Comparison of ENCODE assay signal across 8 mouse cellular contexts in genomic region chr12:54186926-54187623, GRCm38 (mm10). TPM values are rescaled to one million over a fixed set of nuclear protein-coding genes. Genes with fewer than 3 reads are reported as not detected.
DNase-seq lines count a peak whose midpoint lies in the region; ATAC-seq and TF ChIP-seq lines count a peak whose summit lies in the region.

No protein-coding gene starts in this region.

- no peak overlapping the region for H3K4me3 ChIP-seq in heart, adult 2 months
- no peak overlapping the region for H3K4me3 ChIP-seq in neural tube, embryonic 15.5 days (replicated peaks)
- H3K4me3 ChIP-seq in intestine, embryonic 14.5 days (ENCODE audit: low read depth, low read length): no peak overlapping the region

- TF ChIP-seq CTCF in heart, adult 2 months (IDR thresholded peaks at IDR 0.05): no peak

- 0 out of 2 replicates have a peak, but pooled peaks have one; percentile 39 for TF ChIP-seq EP300 in heart, adult 2 months (IDR thresholded peaks at IDR 0.05; ENCODE audit: insufficient read depth, low read depth, low read length)

- WGBS in heart, adult 2 months: 36% methylated on average over 14 of the region's 14 CpGs
- WGBS in neural tube, embryonic 15.5 days: 36% methylated on average over 14 of the region's 14 CpGs
- WGBS in intestine, embryonic 14.5 days: 49% methylated on average over 14 of the region's 14 CpGs

- no peak for TF ChIP-seq POLR2A in heart, adult 2 months (IDR thresholded peaks at IDR 0.05; ENCODE audit: insufficient read depth, low read depth, low read length)

- no peak for ATAC-seq in neural tube, embryonic 15.5 days (ENCODE audit: low FRiP score)
- ATAC-seq in intestine, embryonic 14.5 days (replicated peaks; ENCODE audit: low FRiP score, low TSS enrichment, low read depth): no peak

- H3K4me2 ChIP-seq in neural tube, embryonic 15.5 days: no peak overlapping the region
- no peak overlapping the region for H3K4me2 ChIP-seq in intestine, embryonic 14.5 days (ENCODE audit: low read length)

- intact Hi-C loops in heart, adult 2 months (cut with DNase I): no loop called here

- H3K27me3 ChIP-seq in heart, adult 2 months (ENCODE audit: control insufficient read depth, insufficient read depth, low read length): no peaks in the 10 kb centered on the region
- no peaks in the 10 kb centered on the region for H3K27me3 ChIP-seq in neural tube, embryonic 15.5 days (replicated peaks)
- H3K27me3 ChIP-seq in intestine, embryonic 14.5 days (replicated peaks; ENCODE audit: control insufficient read depth, insufficient read depth, low read length): no peaks in the 10 kb centered on the region

- no peak overlapping the region for H3K9ac ChIP-seq in heart, adult 2 months (ENCODE audit: low read depth, low read length)
- H3K9ac ChIP-seq in neural tube, embryonic 15.5 days (replicated peaks): no peak overlapping the region
- H3K9ac ChIP-seq in intestine, embryonic 14.5 days (ENCODE audit: low read length): no peak overlapping the region

- H3K36me3 ChIP-seq in heart, adult 2 months (ENCODE audit: control insufficient read depth, insufficient read depth, low read length): no peaks in the 10 kb centered on the region
- H3K36me3 ChIP-seq in neural tube, embryonic 15.5 days: no peaks in the 10 kb centered on the region
- H3K36me3 ChIP-seq in intestine, embryonic 14.5 days (ENCODE audit: control insufficient read depth, insufficient read depth, low read length): peaks cover 18% of the 10 kb centered on the region

- H3K79me2 ChIP-seq in heart, adult 2 months (replicated peaks; ENCODE audit: control insufficient read depth, insufficient read depth, low read length): no peaks in the 10 kb centered on the region

- DNase-seq in heart, adult 2 months: no peak
- no peak for DNase-seq in heart, adult 9 months (ENCODE audit: low spot score in 2 of 2)
- no peak for DNase-seq in neural tube, embryonic 10.5 days (ENCODE audit: extremely low spot score, low spot score)
- no peak for DNase-seq in intestine, embryonic 14.5 days (ENCODE audit: low spot score)
- DNase-seq in adrenal gland, adult 8-10 months: no peak
- DNase-seq in urinary bladder, postnatal 10 days (ENCODE audit: low spot score): no peak
- DNase-seq in layer of hippocampus, adult 9-11 months: no peak

- H3K4me1 ChIP-seq in heart, adult 2 months (ENCODE audit: control insufficient read depth, insufficient read depth, low read length): peaks cover 17% of the 10 kb centered on the region
- peaks cover 20% of the 10 kb centered on the region for H3K4me1 ChIP-seq in neural tube, embryonic 15.5 days
- H3K4me1 ChIP-seq in intestine, embryonic 14.5 days (replicated peaks; ENCODE audit: control insufficient read depth, insufficient read depth, low read length): peaks cover 27% of the 10 kb centered on the region

- no peaks in the 10 kb centered on the region for H3K9me3 ChIP-seq in neural tube, embryonic 15.5 days (replicated peaks)
- H3K9me3 ChIP-seq in intestine, embryonic 14.5 days (ENCODE audit: control insufficient read depth, low read length): no peaks in the 10 kb centered on the region

- H3K27ac ChIP-seq in heart, adult 2 months: peak overlapping the region; percentile 38; the same call in 1 of the 2 replicates
- peak overlapping the region; percentile 14; the same call in 1 of the 2 replicates for H3K27ac ChIP-seq in neural tube, embryonic 15.5 days (replicated peaks)
- peak overlapping the region; percentile 7; the same call in 1 of the 2 replicates for H3K27ac ChIP-seq in intestine, embryonic 14.5 days (ENCODE audit: low read depth)

RNA-seq across cellular contexts. Expression of gene Egln3, which starts 16.6 kb away (rescaled TPM):
- 10 to 100 TPM; 76.3 to 94.5 TPM for total RNA-seq in heart, adult 2 months (2021)
- 27.8 and 76.1 TPM in 2 replicates for polyA plus RNA-seq in heart, adult 2 months (2012; rRNA removed)
- polyA plus RNA-seq in neural tube, embryonic 15.5 days (2015; fragmentation: Nextera tagmentation; extraction: Ambion mirVana): 6.6 and 11.8 TPM in 2 replicates
- polyA plus RNA-seq in intestine, embryonic 14.5 days (2014; fragmentation: Nextera tagmentation; extraction: Ambion mirVana): 44.9 and 48.1 TPM in 2 replicates
- total RNA-seq in adrenal gland, adult 8-10 months (2022): 1 to 10 TPM; 3.6 to 8.9 (median 5.1) TPM
